Mouse (Mus musculus) G1E (cell line): ENCODE measurements at regions not wholly inside any gene's neighbourhood (a gene's known extent, or its start where the extent isn't known, plus 50 kb on each side); places are given as distances from the start of the nearest gene placed in this dataset.

Experiments used
- ATAC-seq: 2 replicates; pipeline ENCODE4 v1.8.0; 2016; ENCODE audit warnings: mild to moderate bottlenecking; ENCODE audit not compliant: insufficient number of reproducible peaks, poor library complexity, low FRiP score, severe bottlenecking; ENCODE audit errors: extremely low read depth
- DNase-seq: peaks from one replicate; pipeline ENCODE4 v3.0.0; 2012; ENCODE audit warnings: low spot score
- H3K27me3 ChIP-seq: 2 replicates; pipeline ENCODE4 v1.6.1; 2012; ENCODE audit warnings: mild to moderate bottlenecking, low read length, inconsistent platforms; ENCODE audit not compliant: insufficient read depth
- H3K36me3 ChIP-seq: replicated peaks from 2 replicates; pipeline ENCODE3; 2012; ENCODE audit warnings: mild to moderate bottlenecking, inconsistent platforms
- H3K4me1 ChIP-seq: 2 replicates; pipeline ENCODE4 v1.6.1; 2012; ENCODE audit warnings: low read depth, low read length, inconsistent platforms, mixed read lengths; ENCODE audit not compliant: insufficient read depth
- H3K4me3 ChIP-seq: 2 replicates; pipeline ENCODE4 v1.5.1; 2012; ENCODE audit warnings: low read depth, mild to moderate bottlenecking, inconsistent platforms, low read length, moderate library complexity, mixed read lengths
- H3K9me3 ChIP-seq: replicated peaks from 2 replicates; pipeline ENCODE4 v1.6.1; 2012; ENCODE audit warnings: inconsistent platforms
- CTCF ChIP-seq: IDR thresholded peaks from 2 replicates; pipeline ENCODE4 v1.5.1; 2012; ENCODE audit warnings: low read depth, low read length, inconsistent platforms, mixed read lengths
- GATA1 ChIP-seq: IDR thresholded peaks from 2 replicates; pipeline ENCODE4 v1.6.1; 2012; ENCODE audit warnings: borderline replicate concordance, low read length, inconsistent platforms, mixed read lengths
- GATA2 ChIP-seq: IDR thresholded peaks from 2 replicates; pipeline ENCODE4 v1.6.1; 2012; ENCODE audit warnings: low read depth, low read length, inconsistent platforms, borderline replicate concordance
- POLR2AphosphoS5 ChIP-seq: IDR thresholded peaks from 2 replicates; pipeline ENCODE4 v1.6.1; 2012; ENCODE audit warnings: low read depth, low read length, inconsistent platforms; ENCODE audit not compliant: insufficient replicate concordance
- TAL1 ChIP-seq: conservative IDR thresholded peaks from 2 replicates; pipeline ENCODE4 v1.6.1; 2012; ENCODE audit warnings: low read depth, low read length, inconsistent platforms, mixed read lengths

- Histone ChIP-seq H3K4me3 (no peak overlapping the region), H3K36me3 (no peaks in the 10 kb centered on the region), H3K4me1 (no peaks in the 10 kb centered on the region), H3K9me3 (no peaks in the 10 kb centered on the region), H3K27me3 (peaks cover 15% of the 10 kb centered on the region)
- ATAC-seq (no peak), DNase-seq (no peak)
- TF ChIP-seq CTCF (no peak), POLR2AphosphoS5 (no peak), TAL1 (no peak), GATA1 (no peak), GATA2 (no peak)
Measured at GRCm38 (mm10) chr2:93135324-93135723, 52.0 kb upstream of the Trp53i11 start.

- H3K36me3 ChIP-seq: no peaks in the 10 kb centered on the region
- H3K4me3 ChIP-seq: no peak overlapping the region
- no peak for DNase-seq
- no peak for ATAC-seq
- no peaks in the 10 kb centered on the region for H3K4me1 ChIP-seq
- H3K9me3 ChIP-seq: no peaks in the 10 kb centered on the region
- TF ChIP-seq TAL1 (no peak), GATA2 (no peak), GATA1 (no peak), POLR2AphosphoS5 (no peak), CTCF (no peak)
- peaks cover 17% of the 10 kb centered on the region for H3K27me3 ChIP-seq
Measured at GRCm38 (mm10) chr2:93133301-93133971, 53.9 kb upstream of the Trp53i11 start.

GRCm38 (mm10) chr2:93131825-93132623 lies 55.3 kb upstream of the Trp53i11 start:
- ATAC-seq (no peak), DNase-seq (no peak)
- no peak for TF ChIP-seq CTCF
- no peak for TF ChIP-seq GATA1
- no peak for TF ChIP-seq POLR2AphosphoS5
- TF ChIP-seq GATA2: no peak
- TF ChIP-seq TAL1: no peak
- H3K9me3 ChIP-seq: no peaks in the 10 kb centered on the region
- H3K4me3 ChIP-seq: no peak overlapping the region
- peaks cover 17% of the 10 kb centered on the region for H3K27me3 ChIP-seq
- H3K4me1 ChIP-seq: no peaks in the 10 kb centered on the region
- no peaks in the 10 kb centered on the region for H3K36me3 ChIP-seq

- Histone ChIP-seq H3K36me3 (no peaks in the 10 kb centered on the region), H3K27me3 (peaks cover 21% of the 10 kb centered on the region), H3K4me3 (no peak overlapping the region), H3K4me1 (no peaks in the 10 kb centered on the region), H3K9me3 (no peaks in the 10 kb centered on the region)
- TF ChIP-seq CTCF (no peak), TAL1 (no peak), POLR2AphosphoS5 (no peak), GATA1 (no peak), GATA2 (no peak)
- ATAC-seq (no peak), DNase-seq (no peak)
Measured at GRCm38 (mm10) chr2:93131236-93131635, 56.1 kb upstream of the Trp53i11 start.

GRCm38 (mm10) chr2:93129176-93129575 lies 58.2 kb upstream of the Trp53i11 start:
- ATAC-seq (no peak), DNase-seq (no peak)
- TF ChIP-seq POLR2AphosphoS5 (no peak), CTCF (no peak)
- Histone ChIP-seq H3K27me3 (peaks cover 15% of the 10 kb centered on the region; the same call in 1 of the 2 replicates), H3K9me3 (no peaks in the 10 kb centered on the region), H3K4me1 (no peaks in the 10 kb centered on the region), H3K36me3 (no peaks in the 10 kb centered on the region), H3K4me3 (no peak overlapping the region)

- ATAC-seq (no peak), DNase-seq (no peak)
- H3K9me3 ChIP-seq: no peaks in the 10 kb centered on the region
- TF ChIP-seq POLR2AphosphoS5: no peak
- H3K4me3 ChIP-seq: no peak overlapping the region
- H3K27me3 ChIP-seq: peaks cover 27% of the 10 kb centered on the region
- no peaks in the 10 kb centered on the region for H3K36me3 ChIP-seq
- H3K4me1 ChIP-seq: no peaks in the 10 kb centered on the region
Measured at GRCm38 (mm10) chr2:93126595-93127165, 60.7 kb upstream of the Trp53i11 start.

GRCm38 (mm10) chr2:93126112-93126511 lies 61.2 kb upstream of the Trp53i11 start:
- ATAC-seq (no peak), DNase-seq (no peak)
- no peaks in the 10 kb centered on the region for H3K9me3 ChIP-seq
- H3K36me3 ChIP-seq: no peaks in the 10 kb centered on the region
- no peak overlapping the region for H3K4me3 ChIP-seq
- TF ChIP-seq GATA2 (no peak), POLR2AphosphoS5 (no peak), CTCF (no peak), GATA1 (no peak), TAL1 (no peak)
- H3K4me1 ChIP-seq: no peaks in the 10 kb centered on the region
- peaks cover 26% of the 10 kb centered on the region for H3K27me3 ChIP-seq
